Mouse (Mus musculus) liver, adult 2 months (tissue): ENCODE results near the gene Srcin1. TPM values are rescaled to one million over a fixed set of nuclear protein-coding genes. Genes with fewer than 3 reads are reported as not detected.

Experiments used
- DNase-seq: peaks from one replicate; pipeline ENCODE4 v3.0.0-alpha.2; 2011; ENCODE audit warnings: low read depth, low spot score; ENCODE audit errors: extremely low read depth
- H3K27ac ChIP-seq: fragments of 200-500 bp; replicated peaks from 2 replicates; pipeline ENCODE4 v1.5.1; 2012; ENCODE audit warnings: low read depth, mild to moderate bottlenecking, control low read depth, inconsistent platforms, low read length; ENCODE audit not compliant: insufficient read depth
- H3K27me3 ChIP-seq: fragments of 200-500 bp; 2 replicates; pipeline ENCODE4 v1.6.1; 2012; ENCODE audit warnings: mild to moderate bottlenecking, moderate library complexity, low read length, inconsistent platforms; ENCODE audit not compliant: control insufficient read depth, insufficient read depth
- H3K36me3 ChIP-seq: fragments of 200-500 bp; 2 replicates; pipeline ENCODE4 v1.6.1; 2012; ENCODE audit warnings: low read length, inconsistent platforms; ENCODE audit not compliant: control insufficient read depth, insufficient read depth
- H3K4me1 ChIP-seq: fragments of 200-500 bp; 2 replicates; pipeline ENCODE4 v1.6.1; 2011; ENCODE audit warnings: low read length; ENCODE audit not compliant: control insufficient read depth, insufficient read depth
- H3K4me3 ChIP-seq: fragments of 200-500 bp; 2 replicates; pipeline ENCODE4 v1.5.1; 2011; ENCODE audit warnings: low read depth, mild to moderate bottlenecking, control low read depth, low read length, moderate library complexity; ENCODE audit not compliant: insufficient read depth
- H3K79me2 ChIP-seq: fragments of 200-500 bp; 2 replicates; pipeline ENCODE4 v1.6.1; 2012; ENCODE audit warnings: inconsistent platforms, mild to moderate bottlenecking, low read length, moderate library complexity; ENCODE audit not compliant: control insufficient read depth, insufficient read depth
- H3K9ac ChIP-seq: fragments of 200-500 bp; 2 replicates; pipeline ENCODE4 v1.6.1; 2012; ENCODE audit warnings: low read depth, mild to moderate bottlenecking, control low read depth, inconsistent platforms, low read length
- CTCF ChIP-seq: fragments of 200-500 bp; IDR thresholded peaks from 2 replicates; pipeline ENCODE4 v1.5.1; 2011; ENCODE audit warnings: low read depth, low read length, control low read depth
- POLR2A ChIP-seq: fragments of 200-500 bp; IDR thresholded peaks from 2 replicates; pipeline ENCODE4 v1.6.1; 2011; ENCODE audit warnings: low read length, control low read depth; ENCODE audit not compliant: insufficient read depth; ENCODE audit errors: extremely low read depth
- WGBS: fragments of 180-500 bp; shearing (Covaris S2); methylation state at CpG from one replicate; pipeline ENCODE4 v1.1.7; 2018; 5-methylcytosine and 5-hydroxymethylcytosine counted together
- polyA plus RNA-seq: library from polyadenylated mRNA; depleted of rRNA; stranded (reverse); fragments of >200 nt; gene quantifications from 2 replicates; pipeline ENCODE4 v1.2.3, GENCODE M21; 2012
- total RNA-seq: library from RNA; depleted of rRNA; stranded (reverse); fragments of >200 nt; gene quantifications from 2 replicates; pipeline ENCODE4 v1.2.3, GENCODE M21; 2014

The Srcin1 gene
- total and polyA plus RNA-seq, 2 experiments, result under 0.01 to 0.12 TPM

GRCm38 (mm10) chr11:97570493-97571137, 5.4 kb downstream of the Srcin1 start:
- peaks cover 17% of the 10 kb centered on the region for H3K27me3 ChIP-seq
- H3K4me1 ChIP-seq, result no peaks in the 10 kb centered on the region
- no peak for TF ChIP-seq CTCF
- 31% methylated on average over 8 of the region's 8 CpGs for WGBS
- H3K4me3 ChIP-seq, result no peak overlapping the region
- no peak for DNase-seq
- no peak overlapping the region for H3K9ac ChIP-seq
- H3K79me2 ChIP-seq, result no peaks in the 10 kb centered on the region
- H3K27ac ChIP-seq, result no peak overlapping the region
- no peaks in the 10 kb centered on the region for H3K36me3 ChIP-seq

DNA sequence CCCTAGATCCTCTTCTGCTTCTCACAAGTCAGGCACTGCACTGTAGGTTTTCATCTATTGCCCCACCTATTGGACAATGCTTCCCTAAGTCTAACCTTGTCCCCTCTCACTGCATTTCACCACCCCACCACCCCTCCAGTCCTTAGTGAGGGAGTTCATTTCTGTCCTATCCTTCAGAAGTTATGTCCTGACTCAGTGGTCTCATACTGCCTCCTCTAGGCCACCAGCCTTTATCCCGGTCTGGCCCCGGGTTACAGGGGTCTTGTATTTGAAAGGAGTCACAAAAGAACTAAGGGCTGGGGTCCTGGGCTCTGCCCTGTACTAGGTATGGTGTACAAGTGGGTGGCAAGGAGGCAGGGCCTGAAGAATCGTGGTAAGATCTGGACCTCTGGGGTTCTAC, 6.2 kb downstream of the Srcin1 start:
- WGBS, result 66% methylated on average over 3 of the region's 3 CpGs

DNA sequence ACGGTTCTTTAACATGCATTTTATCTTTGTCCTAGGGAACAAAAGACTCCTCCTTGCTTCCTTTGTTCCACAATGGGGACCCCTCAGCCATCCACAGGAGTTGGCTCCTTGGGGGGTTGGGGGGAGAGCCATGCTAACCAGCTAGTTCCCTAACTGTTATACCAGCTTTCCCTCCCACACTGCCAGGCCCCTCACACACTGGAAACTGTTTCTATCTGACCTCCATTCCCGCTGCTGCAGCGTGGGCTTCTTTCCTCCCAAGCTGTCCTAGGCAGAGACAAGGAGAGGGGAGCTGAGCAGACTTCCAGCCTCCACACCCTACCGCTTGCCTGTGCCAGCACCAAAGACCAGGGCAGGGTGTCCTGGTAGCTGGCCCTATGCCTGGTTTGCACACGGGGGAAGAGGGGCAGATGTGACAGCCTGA, 6.7 kb downstream of the Srcin1 start:
- no peak for DNase-seq
- H3K9ac ChIP-seq, result no peak overlapping the region
- H3K27me3 ChIP-seq, result peaks cover 10% of the 10 kb centered on the region; the same call in 1 of the 2 replicates
- no peaks in the 10 kb centered on the region for H3K4me1 ChIP-seq
- H3K4me3 ChIP-seq, result no peak overlapping the region
- H3K79me2 ChIP-seq, result no peaks in the 10 kb centered on the region
- TF ChIP-seq POLR2A, result no peak
- TF ChIP-seq CTCF, result no peak
- H3K27ac ChIP-seq, result no peak overlapping the region
- WGBS, result 68% methylated on average over 5 of the region's 5 CpGs
- no peaks in the 10 kb centered on the region for H3K36me3 ChIP-seq

More for the DNA sequence above, 6.2 kb downstream of the Srcin1 start:
- H3K9ac ChIP-seq, result no peak overlapping the region
- H3K27ac ChIP-seq, result no peak overlapping the region
- no peaks in the 10 kb centered on the region for H3K36me3 ChIP-seq
- no peak overlapping the region for H3K4me3 ChIP-seq
- TF ChIP-seq CTCF (no peak), POLR2A (no peak)
- peaks cover 13% of the 10 kb centered on the region for H3K27me3 ChIP-seq
- no peaks in the 10 kb centered on the region for H3K79me2 ChIP-seq
- H3K4me1 ChIP-seq, result no peaks in the 10 kb centered on the region
- DNase-seq, result no peak

- Histone ChIP-seq H3K4me3 (no peak overlapping the region), H3K9ac (no peak overlapping the region), H3K27me3 (peaks cover 11% of the 10 kb centered on the region; the same call in 1 of the 2 replicates), H3K79me2 (no peaks in the 10 kb centered on the region), H3K27ac (no peak overlapping the region), H3K4me1 (no peaks in the 10 kb centered on the region), H3K36me3 (no peaks in the 10 kb centered on the region)
- WGBS, result 14% methylated on average over 8 of the region's 8 CpGs
- TF ChIP-seq POLR2A, result no peak
- TF ChIP-seq CTCF, result no peak
- peak; percentile 13 for DNase-seq
These were observed 7.3 kb downstream of the Srcin1 start for GRCm38 (mm10) chr11:97568729-97569128.

DNA sequence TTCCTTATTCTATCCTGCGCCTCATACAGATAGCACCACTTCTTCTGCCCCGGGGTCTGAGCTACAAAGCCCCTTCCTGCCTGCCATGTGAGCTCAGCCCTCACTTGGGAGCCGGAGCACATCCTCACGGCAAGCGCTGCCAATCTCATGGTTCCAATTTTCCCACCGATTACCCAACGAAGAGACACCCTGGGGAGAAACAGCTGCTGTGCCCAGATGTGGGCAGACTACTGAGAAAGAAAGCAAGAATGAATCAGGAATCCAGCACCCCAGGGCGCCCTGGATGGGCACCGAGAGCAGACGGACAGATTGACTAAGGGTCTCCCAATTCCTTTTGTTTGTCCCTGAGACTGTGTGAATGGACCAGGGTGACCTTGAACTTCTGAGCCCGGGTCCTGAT, 8.5 kb downstream of the Srcin1 start:
- DNase-seq, result no peak
- no peak for TF ChIP-seq CTCF
- TF ChIP-seq POLR2A, result no peak

DNA sequence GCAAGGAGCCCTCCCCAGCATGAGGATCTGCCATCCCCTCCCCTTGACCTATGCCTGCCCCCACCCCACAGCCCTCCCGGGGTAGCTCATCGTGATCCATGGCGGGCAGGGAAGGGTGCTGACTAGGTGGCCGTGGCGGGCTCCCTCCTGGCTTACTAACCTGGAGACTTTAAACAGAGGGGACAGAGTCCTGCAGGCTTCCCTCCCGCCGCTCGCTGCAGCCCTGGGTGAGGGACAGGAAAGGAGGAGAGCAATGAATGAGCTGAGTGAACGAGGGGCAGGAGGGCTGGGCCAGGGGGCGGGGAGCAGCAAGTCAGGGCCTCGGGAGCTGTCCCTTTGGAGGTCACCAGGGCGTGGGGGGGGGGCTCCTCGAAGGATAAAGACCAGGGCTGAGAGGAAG, 9.4 kb downstream of the Srcin1 start:
- Histone ChIP-seq H3K4me1 (no peaks in the 10 kb centered on the region), H3K79me2 (no peaks in the 10 kb centered on the region), H3K27ac (no peak overlapping the region), H3K4me3 (no peak overlapping the region), H3K9ac (no peak overlapping the region), H3K27me3 (peaks cover 12% of the 10 kb centered on the region; the same call in 1 of the 2 replicates), H3K36me3 (no peaks in the 10 kb centered on the region)
- TF ChIP-seq CTCF (no peak), POLR2A (no peak)
- no peak for DNase-seq
- 11% methylated on average over 13 of the region's 13 CpGs for WGBS

More for the DNA sequence above, 8.5 kb downstream of the Srcin1 start:
- H3K36me3 ChIP-seq, result no peaks in the 10 kb centered on the region
- no peaks in the 10 kb centered on the region for H3K79me2 ChIP-seq
- H3K9ac ChIP-seq, result no peak overlapping the region
- no peak overlapping the region for H3K27ac ChIP-seq
- no peak overlapping the region for H3K4me3 ChIP-seq
- 30% methylated on average over 11 of the region's 11 CpGs for WGBS
- no peaks in the 10 kb centered on the region for H3K4me1 ChIP-seq
- H3K27me3 ChIP-seq, result peaks cover 12% of the 10 kb centered on the region; the same call in 1 of the 2 replicates
